Mouse (Mus musculus) heart, embryonic 16.5 days (tissue): Measurements from ENCODE around the gene Pacsin1. TPM values are rescaled to one million over a fixed set of nuclear protein-coding genes. Genes with fewer than 3 reads are reported as not detected.

Experiments
- ATAC-seq: fragments of 200-750 bp; cut with Nextera tagmentation; replicated peaks from 2 replicates; pipeline ENCODE4 v1.8.0; 2017; ENCODE audit warnings: moderate number of reproducible peaks; ENCODE audit not compliant: insufficient read depth, low FRiP score; ENCODE audit errors: extremely low read depth
- H3K27ac ChIP-seq: fragments of 300-500 bp; sonication (generic); 2 replicates; pipeline ENCODE4 v1.5.1; 2014; ENCODE audit warnings: mild to moderate bottlenecking, low read length, control low read depth, moderate library complexity
- H3K27me3 ChIP-seq: fragments of 300-500 bp; sonication (generic); 2 replicates; pipeline ENCODE4 v1.6.1; 2014; ENCODE audit warnings: low read length, mixed read lengths; ENCODE audit not compliant: control insufficient read depth, insufficient read depth
- H3K36me3 ChIP-seq: fragments of 300-500 bp; sonication (generic); 2 replicates; pipeline ENCODE4 v1.6.1; 2014; ENCODE audit not compliant: control insufficient read depth, insufficient read depth
- H3K4me1 ChIP-seq: fragments of 300-500 bp; sonication (generic); 2 replicates; pipeline ENCODE4 v1.6.1; 2014; ENCODE audit warnings: low read length, mixed read lengths; ENCODE audit not compliant: control insufficient read depth, insufficient read depth
- H3K4me2 ChIP-seq: fragments of 300-500 bp; sonication (generic); 2 replicates; pipeline ENCODE4 v1.6.1; 2014; ENCODE audit warnings: low read depth, mild to moderate bottlenecking, control low read depth, low read length
- H3K4me3 ChIP-seq: fragments of 300-500 bp; sonication (generic); 2 replicates; pipeline ENCODE4 v1.5.1; 2014; ENCODE audit warnings: mild to moderate bottlenecking, control low read depth, low read length
- H3K9ac ChIP-seq: fragments of 300-500 bp; sonication (generic); 2 replicates; pipeline ENCODE4 v1.6.1; 2014; ENCODE audit warnings: low read length, control low read depth
- H3K9me3 ChIP-seq: fragments of 300-500 bp; sonication (generic); replicated peaks from 2 replicates; pipeline ENCODE4 v1.6.1; 2016; ENCODE audit warnings: low read length; ENCODE audit not compliant: control insufficient read depth
- WGBS: fragments of 180-500 bp; shearing (Covaris S2); extraction: QIAGEN DNeasy Blood & Tissue Kit; methylation state at CpG from one replicate; pipeline ENCODE4 v1.1.7; 2014; 5-methylcytosine and 5-hydroxymethylcytosine counted together
- polyA plus RNA-seq: library from polyadenylated mRNA; unstranded; fragments of >200 nt; fragmentation: Nextera tagmentation; extraction: Ambion mirVana; gene quantifications from 2 replicates; pipeline ENCODE4 v1.2.1, GENCODE M21; 2015

Gene Pacsin1
- polyA plus RNA-seq, 1 experiment from 2014 or later, result 0.76 TPM

GRCm38 (mm10) chr17:27721125-27721664, 65.9 kb downstream of the Pacsin1 start:
- Histone ChIP-seq H3K27ac (no peak overlapping the region), H3K4me1 (0 out of 2 replicates have a peak, but pooled peaks cover 4% of the 10 kb centered on the region), H3K36me3 (no peaks in the 10 kb centered on the region), H3K4me3 (no peak overlapping the region), H3K9me3 (no peaks in the 10 kb centered on the region), H3K4me2 (no peak overlapping the region), H3K27me3 (peaks cover 16% of the 10 kb centered on the region), H3K9ac (no peak overlapping the region)
- ATAC-seq, result no peak
- 73% methylated on average over 9 of the region's 9 CpGs for WGBS

- no peaks in the 10 kb centered on the region for H3K9me3 ChIP-seq
- H3K9ac ChIP-seq, result no peak overlapping the region
- no peak overlapping the region for H3K4me3 ChIP-seq
- H3K4me1 ChIP-seq, result no peaks in the 10 kb centered on the region
- H3K36me3 ChIP-seq, result no peaks in the 10 kb centered on the region
- WGBS, result 14% methylated on average over 3 of the region's 3 CpGs
- no peak overlapping the region for H3K27ac ChIP-seq
- H3K27me3 ChIP-seq, result peaks cover 9% of the 10 kb centered on the region
- H3K4me2 ChIP-seq, result no peak overlapping the region
- no peak for ATAC-seq
Measured at GRCm38 (mm10) chr17:27724327-27724726, 69.0 kb downstream of the Pacsin1 start.

DNA sequence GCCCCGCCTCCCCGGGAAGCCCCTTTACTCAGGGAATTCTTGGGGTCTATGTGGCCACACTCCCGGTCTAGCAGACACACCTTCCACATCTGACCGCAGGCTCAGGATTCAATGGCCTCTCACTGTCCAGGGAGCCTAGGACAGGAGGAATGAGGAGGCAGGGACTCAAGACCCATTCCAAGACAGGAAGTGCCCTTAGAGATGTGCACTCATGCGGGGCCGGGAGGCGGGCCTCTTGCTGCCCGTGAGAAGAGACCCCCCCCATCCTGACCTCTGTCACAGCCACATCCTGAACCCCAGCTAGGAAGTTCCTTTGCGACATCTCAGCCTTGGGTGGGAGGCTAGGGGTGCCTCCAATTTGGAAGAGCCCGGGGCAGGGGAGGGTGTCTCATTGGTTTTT, 69.7 kb downstream of the Pacsin1 start:
- no peak overlapping the region for H3K4me2 ChIP-seq
- peaks cover 7% of the 10 kb centered on the region for H3K27me3 ChIP-seq
- no peaks in the 10 kb centered on the region for H3K4me1 ChIP-seq
- H3K9me3 ChIP-seq, result no peaks in the 10 kb centered on the region
- 43% methylated on average over 10 of the region's 10 CpGs for WGBS
- H3K36me3 ChIP-seq, result no peaks in the 10 kb centered on the region
- H3K4me3 ChIP-seq, result no peak overlapping the region
- H3K9ac ChIP-seq, result no peak overlapping the region
- ATAC-seq, result no peak
- H3K27ac ChIP-seq, result no peak overlapping the region

DNA sequence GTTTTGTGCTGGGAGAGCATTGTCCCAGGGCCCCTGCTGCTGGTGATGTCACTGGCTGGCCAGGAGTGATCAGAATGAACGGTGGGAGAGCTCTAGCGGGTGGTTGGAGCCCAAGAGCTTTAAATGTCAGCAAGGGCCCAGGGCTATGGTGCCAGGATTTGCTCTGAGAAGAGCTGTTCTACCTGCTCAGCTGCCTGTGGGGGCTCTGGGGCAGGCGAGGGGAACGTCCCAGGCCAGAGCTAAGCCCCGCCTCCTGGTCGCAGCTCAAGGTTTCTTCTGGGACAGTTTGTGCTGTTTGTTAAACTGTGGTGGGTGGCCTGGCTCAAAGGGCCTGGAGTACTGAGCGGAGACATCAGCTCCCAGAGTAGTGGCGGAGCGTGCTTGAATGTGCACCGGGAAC, 70.1 kb downstream of the Pacsin1 start:
- Histone ChIP-seq H3K4me1 (no peaks in the 10 kb centered on the region), H3K36me3 (no peaks in the 10 kb centered on the region), H3K9ac (no peak overlapping the region), H3K4me2 (no peak overlapping the region), H3K4me3 (no peak overlapping the region), H3K27me3 (peaks cover 6% of the 10 kb centered on the region), H3K27ac (no peak overlapping the region), H3K9me3 (0 out of 2 replicates have a peak, but pooled peaks cover 2% of the 10 kb centered on the region)
- 27% methylated on average over 10 of the region's 10 CpGs for WGBS
- no peak for ATAC-seq

DNA sequence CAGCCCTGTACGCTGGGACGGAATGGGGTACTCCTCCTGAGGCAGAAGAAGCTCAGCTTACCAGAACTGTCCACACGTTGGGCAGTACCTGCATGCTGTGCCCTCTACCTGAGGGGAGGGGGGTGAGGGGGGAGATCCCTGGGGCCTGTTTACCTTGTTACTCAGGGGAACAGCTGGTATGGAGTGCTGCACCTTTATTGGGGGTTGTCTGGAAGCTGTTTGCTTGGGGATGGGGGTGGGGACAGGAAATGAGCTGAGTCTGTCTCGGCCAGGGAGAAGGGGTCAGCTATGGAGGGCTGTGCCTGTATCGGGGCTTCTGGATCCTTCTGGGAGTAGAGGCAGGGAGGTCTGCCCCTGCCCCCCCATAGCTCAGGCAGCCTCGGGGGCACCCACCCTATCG, 71.2 kb downstream of the Pacsin1 start:
- H3K27ac ChIP-seq, result no peak overlapping the region

DNA sequence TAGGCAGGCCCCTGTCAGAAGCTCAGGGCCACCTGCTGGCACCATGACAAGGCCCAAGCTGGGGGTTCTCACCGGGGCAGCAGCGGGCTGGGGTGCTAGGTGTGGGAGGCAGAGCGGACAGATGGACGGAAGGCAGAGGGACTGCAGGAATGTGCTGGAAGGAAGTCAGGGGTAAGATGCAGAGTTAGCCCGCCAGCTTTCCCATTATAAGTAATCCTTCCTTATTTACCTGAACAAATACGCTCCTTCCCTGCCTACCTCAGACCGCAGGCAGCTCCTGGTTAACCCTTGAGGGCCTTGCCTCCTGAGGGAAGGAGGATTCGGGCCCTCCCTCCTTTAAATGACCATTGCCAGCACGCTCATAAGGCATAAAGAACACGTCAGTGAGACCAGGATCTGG, 73.5 kb downstream of the Pacsin1 start, which contains the start of gene Spdef:
Gene Spdef (minus strand): TSS at position 186 of the 400 bp plus-strand sequence.
- Histone ChIP-seq H3K36me3 (no peaks in the 10 kb centered on the region), H3K9ac (no peak within 1 kb of the TSS), H3K4me1 (no peaks in the 10 kb centered on the region), H3K4me3 (no peak within 1 kb of the TSS), H3K4me2 (no peak within 1 kb of the TSS), H3K27ac (no peak within 1 kb of the TSS), H3K27me3 (peaks cover 6% of the 10 kb centered on the region), H3K9me3 (0 out of 2 replicates have a peak, but pooled peaks cover 4% of the 10 kb centered on the region)
- 71% methylated on average over 10 of the region's 10 CpGs for WGBS
- no peak for ATAC-seq

More for the DNA sequence above, 71.2 kb downstream of the Pacsin1 start:
- no peak overlapping the region for H3K4me2 ChIP-seq
- 48% methylated on average over 7 of the region's 7 CpGs for WGBS
- H3K36me3 ChIP-seq, result no peaks in the 10 kb centered on the region
- no peak for ATAC-seq
- H3K4me3 ChIP-seq, result no peak overlapping the region
- no peaks in the 10 kb centered on the region for H3K4me1 ChIP-seq
- peaks cover 6% of the 10 kb centered on the region for H3K27me3 ChIP-seq
- 0 out of 2 replicates have a peak, but pooled peaks cover 4% of the 10 kb centered on the region for H3K9me3 ChIP-seq
- no peak overlapping the region for H3K9ac ChIP-seq

DNA sequence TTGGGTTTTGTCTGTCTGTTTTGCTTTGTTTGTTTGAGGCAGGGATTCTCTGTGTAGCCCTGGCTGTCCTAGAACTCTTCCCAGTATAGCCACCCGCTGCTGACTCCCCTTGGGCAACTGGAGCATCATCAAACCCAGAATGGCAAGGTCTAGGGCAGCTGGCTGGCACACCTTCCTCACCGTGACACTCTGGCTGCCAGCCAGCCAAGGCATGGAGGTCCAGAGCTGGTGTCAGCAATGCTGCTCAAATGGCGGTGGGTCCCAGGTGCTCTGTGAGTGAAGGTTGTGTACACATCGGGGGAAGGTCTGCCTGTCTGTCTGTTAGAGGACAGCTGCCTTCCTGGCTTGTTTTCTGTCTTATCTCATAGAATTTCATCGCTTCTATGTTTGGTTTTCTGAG, 76.8 kb downstream of the Pacsin1 start:
- Histone ChIP-seq H3K9me3 (0 out of 2 replicates have a peak, but pooled peaks cover 4% of the 10 kb centered on the region), H3K9ac (no peak overlapping the region), H3K4me2 (no peak overlapping the region), H3K27ac (no peak overlapping the region), H3K27me3 (no peaks in the 10 kb centered on the region), H3K4me1 (no peaks in the 10 kb centered on the region; the same call in 1 of the 2 replicates), H3K36me3 (no peaks in the 10 kb centered on the region), H3K4me3 (no peak overlapping the region)
- WGBS, result 56% methylated on average over 5 of the region's 5 CpGs
- no peak for ATAC-seq

DNA sequence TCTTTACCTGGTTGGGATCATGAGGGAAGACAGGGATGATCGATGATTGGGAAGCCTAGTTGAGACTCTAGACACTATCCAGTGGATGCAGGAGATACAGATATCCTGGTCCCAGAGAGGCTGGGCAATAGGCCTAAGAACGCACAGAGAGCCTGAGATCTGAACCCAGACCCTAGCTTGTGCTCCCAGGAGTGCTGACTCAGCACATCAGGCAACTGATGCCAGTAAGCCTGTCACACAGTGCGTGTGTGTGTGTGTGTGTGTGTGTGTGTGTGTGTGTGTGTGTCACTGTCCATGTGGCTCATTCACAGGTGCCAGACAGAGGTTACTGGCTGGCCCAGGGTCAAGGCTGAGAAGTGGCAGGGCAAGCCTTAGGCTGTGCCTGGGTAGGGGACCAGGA, 77.4 kb downstream of the Pacsin1 start:
- Histone ChIP-seq H3K27me3 (no peaks in the 10 kb centered on the region), H3K4me3 (no peak overlapping the region), H3K9ac (no peak overlapping the region), H3K36me3 (no peaks in the 10 kb centered on the region), H3K4me2 (no peak overlapping the region), H3K9me3 (0 out of 2 replicates have a peak, but pooled peaks cover 4% of the 10 kb centered on the region), H3K4me1 (no peaks in the 10 kb centered on the region; the same call in 1 of the 2 replicates), H3K27ac (no peak overlapping the region)
- 74% methylated on average over 3 of the region's 3 CpGs for WGBS
- no peak for ATAC-seq

GRCm38 (mm10) chr17:27734344-27735073, 79.2 kb downstream of the Pacsin1 start:
- H3K9ac ChIP-seq, result no peak overlapping the region
- no peak overlapping the region for H3K27ac ChIP-seq
- H3K4me3 ChIP-seq, result no peak overlapping the region
- H3K27me3 ChIP-seq, result no peaks in the 10 kb centered on the region
- no peak overlapping the region for H3K4me2 ChIP-seq
- 0 out of 2 replicates have a peak, but pooled peaks cover 4% of the 10 kb centered on the region for H3K9me3 ChIP-seq
- WGBS, result 22% methylated on average over 13 of the region's 13 CpGs
- H3K4me1 ChIP-seq, result no peaks in the 10 kb centered on the region; the same call in 1 of the 2 replicates
- no peak for ATAC-seq
- no peaks in the 10 kb centered on the region for H3K36me3 ChIP-seq
